Comparison of ENCODE assay signal across 7 mouse cellular contexts in genomic region chr7:44986192-44986878, GRCm38 (mm10). TPM values are rescaled to one million over a fixed set of nuclear protein-coding genes. Genes with fewer than 3 reads are reported as not detected.
DNase-seq lines count a peak whose midpoint lies in the region; ATAC-seq lines count a peak whose summit lies in the region.

Gene Prmt1, minus strand, starts transcription at chr7:44986568.

- H3K27ac ChIP-seq in embryonic facial prominence, embryonic 12.5 days = peak within 1 kb of the TSS; percentile 96
- peak within 1 kb of the TSS; percentile 91 for H3K27ac ChIP-seq in limb, embryonic 11.5 days (replicated peaks; ENCODE audit: low read depth, low read length)
- H3K27ac ChIP-seq in midbrain, embryonic 14.5 days (replicated peaks; ENCODE audit: low read depth, low read length) = peak within 1 kb of the TSS; percentile 94

- peak within 1 kb of the TSS; percentile 97 for H3K9ac ChIP-seq in embryonic facial prominence, embryonic 12.5 days
- peak within 1 kb of the TSS; percentile 99 for H3K9ac ChIP-seq in limb, embryonic 11.5 days (ENCODE audit: low read length)
- H3K9ac ChIP-seq in midbrain, embryonic 14.5 days (replicated peaks; ENCODE audit: low read length) = peak within 1 kb of the TSS; percentile 94

- H3K4me2 ChIP-seq in embryonic facial prominence, embryonic 12.5 days (replicated peaks) = peak within 1 kb of the TSS; percentile 67
- peak within 1 kb of the TSS; percentile 73 for H3K4me2 ChIP-seq in limb, embryonic 11.5 days (ENCODE audit: low read depth, severe bottlenecking)
- peak within 1 kb of the TSS; percentile 73 for H3K4me2 ChIP-seq in midbrain, embryonic 14.5 days (ENCODE audit: low read length)

- H3K27me3 ChIP-seq in embryonic facial prominence, embryonic 12.5 days = no peaks in the 10 kb centered on the region
- H3K27me3 ChIP-seq in limb, embryonic 11.5 days (ENCODE audit: control insufficient read depth, insufficient read depth, low read length) = no peaks in the 10 kb centered on the region
- no peaks in the 10 kb centered on the region for H3K27me3 ChIP-seq in midbrain, embryonic 14.5 days (ENCODE audit: control insufficient read depth, insufficient read depth, low read length)

- H3K36me3 ChIP-seq in embryonic facial prominence, embryonic 12.5 days = peaks cover 26% of the 10 kb centered on the region
- H3K36me3 ChIP-seq in limb, embryonic 11.5 days (ENCODE audit: control insufficient read depth, insufficient read depth, low read length) = peaks cover 9% of the 10 kb centered on the region
- peaks cover 22% of the 10 kb centered on the region for H3K36me3 ChIP-seq in midbrain, embryonic 14.5 days (ENCODE audit: control insufficient read depth, insufficient read depth, low read length)

- DNase-seq in adrenal gland, postnatal 25 days = peak; percentile 93
- DNase-seq in heart, adult 11 months = peak; percentile 100
- peak; percentile 99 for DNase-seq in kidney, adult 18-20 months
- DNase-seq in limb, embryonic 11.5 days (ENCODE audit: low spot score) = peak; percentile 97
- DNase-seq in midbrain, embryonic 14.5 days = peak; percentile 99
- peak; percentile 94 to 97 for DNase-seq in spleen, adult 18-20 months

- WGBS in embryonic facial prominence, embryonic 12.5 days = under 1% methylated on average over 42 of the region's 42 CpGs
- WGBS in limb, embryonic 11.5 days = under 1% methylated on average over 42 of the region's 42 CpGs
- WGBS in midbrain, embryonic 14.5 days = under 1% methylated on average over 42 of the region's 42 CpGs

- peak within 1 kb of the TSS; percentile 96 for H3K4me3 ChIP-seq in embryonic facial prominence, embryonic 12.5 days
- H3K4me3 ChIP-seq in limb, embryonic 11.5 days (ENCODE audit: low read depth, low read length) = peak within 1 kb of the TSS; percentile 70
- peak within 1 kb of the TSS; percentile 94 for H3K4me3 ChIP-seq in midbrain, embryonic 14.5 days (replicated peaks; ENCODE audit: low read depth, low read length)

- peaks cover 25% of the 10 kb centered on the region for H3K4me1 ChIP-seq in embryonic facial prominence, embryonic 12.5 days
- H3K4me1 ChIP-seq in limb, embryonic 11.5 days (ENCODE audit: control insufficient read depth, insufficient read depth, low read length) = peaks cover 9% of the 10 kb centered on the region
- H3K4me1 ChIP-seq in midbrain, embryonic 14.5 days (ENCODE audit: control insufficient read depth, insufficient read depth, low read length) = peaks cover 31% of the 10 kb centered on the region

- H3K9me3 ChIP-seq in embryonic facial prominence, embryonic 12.5 days = no peaks in the 10 kb centered on the region
- no peaks in the 10 kb centered on the region for H3K9me3 ChIP-seq in limb, embryonic 11.5 days (ENCODE audit: control insufficient read depth, low read length)
- H3K9me3 ChIP-seq in midbrain, embryonic 14.5 days (ENCODE audit: control insufficient read depth, low read length) = no peaks in the 10 kb centered on the region

- ATAC-seq in embryonic facial prominence, embryonic 12.5 days (ENCODE audit: insufficient number of reproducible peaks, insufficient read depth, low FRiP score, low TSS enrichment) = peak; percentile 97
- ATAC-seq in limb, embryonic 11.5 days (ENCODE audit: insufficient number of reproducible peaks, low FRiP score, low TSS enrichment, low read depth) = peak; percentile 97
- ATAC-seq in midbrain, embryonic 14.5 days (ENCODE audit: low FRiP score, low TSS enrichment) = peak; percentile 95

RNA-seq across cellular contexts. Expression of gene Prmt1, which starts in this region (rescaled TPM):
- 177 and 221 TPM in 2 replicates for total RNA-seq in adrenal gland, postnatal 25 days (2021)
- 660 and 677 TPM in 2 replicates for polyA plus RNA-seq in embryonic facial prominence, embryonic 12.5 days (2016; fragmentation: Nextera tagmentation; extraction: Ambion mirVana)
- polyA plus RNA-seq in limb, embryonic 11.5 days (2014; fragmentation: Nextera tagmentation; extraction: Ambion mirVana) = 332 and 334 TPM in 2 replicates
- polyA plus RNA-seq in midbrain, embryonic 14.5 days (2014; fragmentation: Nextera tagmentation; extraction: Ambion mirVana) = 236 and 281 TPM in 2 replicates

Comparison
In these comparisons a context has a peak if more than half of its experiments do, and no peak if none do; other contexts are left out.
1. Peak in every context shown above with its lines: DNase-seq, ATAC-seq, H3K4me3 ChIP-seq and H3K27ac ChIP-seq.